Mouse (Mus musculus): ENCODE data around the gene Ankrd13c.

Gene Ankrd13c

DNA sequence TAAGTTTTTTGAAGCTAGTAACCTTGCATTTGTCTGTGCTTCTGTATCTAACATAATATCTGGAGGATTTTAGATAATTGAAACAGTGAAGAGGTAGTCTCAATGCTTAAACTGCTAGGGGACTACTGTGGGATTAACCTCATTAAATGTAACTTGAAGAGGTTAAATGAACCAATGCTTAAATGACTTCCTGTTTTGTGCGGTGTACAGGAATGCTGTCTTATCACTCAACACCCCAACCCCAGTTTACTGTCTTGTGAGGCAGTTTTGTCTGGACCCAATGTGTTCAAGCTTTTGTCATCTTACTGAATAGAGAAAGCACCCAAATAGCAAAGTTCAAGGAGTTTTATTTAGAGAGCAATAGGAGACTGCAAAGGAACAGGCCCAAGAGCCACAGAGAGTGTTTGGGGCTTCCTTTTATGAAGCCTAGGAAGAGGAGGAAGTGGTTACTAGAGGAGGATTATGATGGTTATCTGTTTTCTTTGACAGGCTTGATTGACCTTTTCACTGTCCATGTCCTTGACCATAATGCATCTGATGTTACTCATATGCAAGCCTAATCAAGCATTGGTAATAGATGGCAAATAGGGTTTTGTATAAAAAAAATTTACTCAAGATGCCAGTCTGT lies 51.8 kb downstream of the Ankrd13c start:
- DNase-seq (ENCODE audit: low read depth, low spot score): no peak
- peaks cover 8% of the 10 kb centered on the region; the same call in 1 of the 2 replicates for H3K36me3 ChIP-seq (ENCODE audit: control insufficient read depth, insufficient read depth, low read length, poor library complexity, severe bottlenecking)
- H3K27me3 ChIP-seq (ENCODE audit: control insufficient read depth, insufficient read depth, low read length, poor library complexity, severe bottlenecking): no peaks in the 10 kb centered on the region

DNA sequence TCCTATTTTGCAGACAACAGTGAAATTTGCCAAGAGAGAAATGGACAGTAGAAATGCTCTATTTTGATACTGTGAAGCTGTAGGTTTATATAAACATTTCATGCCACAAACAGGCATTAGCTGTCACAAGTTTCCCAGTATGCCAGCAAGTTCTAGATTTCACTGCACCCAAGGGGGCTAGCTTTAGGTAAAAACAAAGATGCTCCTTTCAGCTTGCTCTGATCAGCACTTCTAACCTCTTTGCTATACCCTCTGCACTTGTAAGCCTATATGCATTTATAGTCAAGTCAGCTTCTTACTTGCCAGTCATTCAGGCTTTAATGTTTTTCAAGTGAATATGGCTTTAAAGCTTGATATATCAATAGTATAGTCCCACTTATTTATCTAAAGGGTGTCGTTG lies 61.6 kb downstream of the Ankrd13c start:
- no peaks in the 10 kb centered on the region for H3K27me3 ChIP-seq (ENCODE audit: control insufficient read depth, insufficient read depth, low read length, poor library complexity, severe bottlenecking)
- DNase-seq (ENCODE audit: low read depth, low spot score): no peak
- H3K36me3 ChIP-seq (ENCODE audit: control insufficient read depth, insufficient read depth, low read length, poor library complexity, severe bottlenecking): peaks cover 9% of the 10 kb centered on the region

DNA sequence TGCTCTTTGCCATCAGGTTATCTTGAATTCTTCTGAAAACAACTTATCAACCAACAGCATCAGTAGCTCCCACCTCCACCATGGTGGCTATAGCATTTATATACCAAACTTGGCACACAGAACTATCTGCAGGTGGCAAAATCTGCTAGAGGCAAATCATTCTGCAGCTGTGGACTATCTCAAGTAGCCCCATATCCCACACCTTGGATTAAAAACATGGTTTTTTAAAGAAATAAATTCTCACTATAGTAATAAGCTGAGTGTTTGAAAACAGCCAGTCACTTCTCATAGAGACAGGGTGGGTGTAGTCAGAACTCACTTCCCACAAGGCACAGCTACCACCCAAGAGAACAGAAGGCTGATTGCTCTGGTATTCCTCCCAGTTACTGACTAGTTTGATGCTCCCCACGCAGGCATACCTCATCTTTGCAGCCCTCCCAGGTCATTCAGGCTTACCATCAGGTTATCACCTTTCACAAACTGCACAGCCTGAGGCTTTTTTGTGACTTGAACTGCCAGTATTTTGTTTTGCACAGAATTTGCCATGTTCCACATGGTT lies 62.8 kb downstream of the Ankrd13c start:
- H3K36me3 ChIP-seq (ENCODE audit: control insufficient read depth, insufficient read depth, low read length, poor library complexity, severe bottlenecking): peaks cover 11% of the 10 kb centered on the region
- no peak for DNase-seq (ENCODE audit: low read depth, low spot score)
- H3K27me3 ChIP-seq (ENCODE audit: control insufficient read depth, insufficient read depth, low read length, poor library complexity, severe bottlenecking): no peaks in the 10 kb centered on the region

DNA sequence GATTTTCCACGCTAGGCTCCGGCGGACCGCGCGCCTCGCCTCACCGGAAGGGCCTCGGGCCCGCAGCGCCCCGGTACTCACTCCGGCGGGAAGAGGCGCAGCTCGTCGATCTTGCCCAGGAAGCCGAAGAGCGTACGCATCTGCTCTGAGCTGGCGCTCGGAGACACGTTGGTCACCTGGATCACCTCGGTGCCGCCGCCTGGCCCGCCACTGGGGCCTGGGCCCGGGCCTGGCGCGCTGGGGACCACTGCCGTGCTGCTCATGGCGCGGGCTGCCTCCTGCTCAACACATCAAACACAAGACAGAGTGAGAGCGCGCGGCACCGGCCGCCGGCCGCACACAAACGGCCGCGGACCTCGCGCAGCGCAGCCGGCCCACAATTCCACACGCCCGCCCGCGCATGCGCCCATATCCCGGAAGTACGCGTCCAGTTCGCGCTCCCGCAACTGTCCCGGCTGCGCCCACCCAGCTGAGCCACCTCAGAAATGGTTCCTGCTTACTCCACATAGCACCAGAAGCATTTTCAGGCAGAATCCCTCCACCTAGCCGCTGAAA lies 84.4 kb downstream of the Ankrd13c start:
- Histone ChIP-seq H3K36me3 (ENCODE audit: control insufficient read depth, insufficient read depth, low read length, poor library complexity, severe bottlenecking) (peaks cover 3% of the 10 kb centered on the region; the same call in 1 of the 2 replicates), H3K27me3 (ENCODE audit: control insufficient read depth, insufficient read depth, low read length, poor library complexity, severe bottlenecking) (no peaks in the 10 kb centered on the region)
- DNase-seq (ENCODE audit: low read depth, low spot score): peak; percentile 94

DNA sequence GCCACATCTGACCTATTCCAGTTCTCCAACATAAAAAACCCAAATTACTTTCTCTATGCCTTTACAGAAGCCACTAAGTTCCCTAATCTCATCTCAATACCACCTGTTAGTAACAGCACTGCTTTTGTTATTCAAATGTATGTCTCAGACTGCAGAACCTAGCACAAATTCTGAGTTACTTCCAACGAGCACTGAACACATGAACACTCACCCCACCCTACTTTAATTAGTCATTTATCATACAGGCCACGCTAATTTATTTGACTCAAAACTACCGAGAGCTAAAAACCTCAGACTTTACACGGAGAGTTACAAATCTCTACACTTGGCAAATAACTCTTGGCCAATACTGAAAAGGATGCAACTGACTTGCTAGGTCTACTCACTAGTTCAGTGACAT lies 85.1 kb downstream of the Ankrd13c start:
- peak; percentile 32 for DNase-seq (ENCODE audit: low read depth, low spot score)

DNA sequence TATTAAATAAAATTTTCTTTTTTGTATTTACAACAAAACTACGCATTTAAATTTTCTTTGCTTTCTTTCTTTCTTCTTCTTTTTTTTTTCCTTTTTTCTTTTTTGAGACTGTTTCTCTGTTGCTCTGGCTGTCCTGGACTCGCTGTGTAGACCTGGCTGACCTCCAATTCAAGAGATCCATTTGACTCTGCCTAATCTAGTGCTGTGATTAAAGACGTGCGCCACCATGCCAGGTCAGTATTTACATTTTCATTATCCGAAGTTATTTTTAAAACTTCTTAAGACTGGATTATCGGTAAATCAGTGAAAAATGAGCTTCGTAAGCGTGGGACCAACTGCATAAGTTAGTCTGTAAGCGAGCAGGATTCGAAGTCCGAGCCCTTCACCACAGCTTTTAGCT lies 88.8 kb downstream of the Ankrd13c start:
- DNase-seq (ENCODE audit: low read depth, low spot score): no peak
- Histone ChIP-seq H3K36me3 (ENCODE audit: control insufficient read depth, insufficient read depth, low read length, poor library complexity, severe bottlenecking) (no peaks in the 10 kb centered on the region), H3K27me3 (ENCODE audit: control insufficient read depth, insufficient read depth, low read length, poor library complexity, severe bottlenecking) (no peaks in the 10 kb centered on the region; the same call in 1 of the 2 replicates)

More for the DNA sequence above, 85.1 kb downstream of the Ankrd13c start:
- H3K27me3 ChIP-seq (ENCODE audit: control insufficient read depth, insufficient read depth, low read length, poor library complexity, severe bottlenecking): no peaks in the 10 kb centered on the region
- H3K36me3 ChIP-seq (ENCODE audit: control insufficient read depth, insufficient read depth, low read length, poor library complexity, severe bottlenecking): no peaks in the 10 kb centered on the region

DNA sequence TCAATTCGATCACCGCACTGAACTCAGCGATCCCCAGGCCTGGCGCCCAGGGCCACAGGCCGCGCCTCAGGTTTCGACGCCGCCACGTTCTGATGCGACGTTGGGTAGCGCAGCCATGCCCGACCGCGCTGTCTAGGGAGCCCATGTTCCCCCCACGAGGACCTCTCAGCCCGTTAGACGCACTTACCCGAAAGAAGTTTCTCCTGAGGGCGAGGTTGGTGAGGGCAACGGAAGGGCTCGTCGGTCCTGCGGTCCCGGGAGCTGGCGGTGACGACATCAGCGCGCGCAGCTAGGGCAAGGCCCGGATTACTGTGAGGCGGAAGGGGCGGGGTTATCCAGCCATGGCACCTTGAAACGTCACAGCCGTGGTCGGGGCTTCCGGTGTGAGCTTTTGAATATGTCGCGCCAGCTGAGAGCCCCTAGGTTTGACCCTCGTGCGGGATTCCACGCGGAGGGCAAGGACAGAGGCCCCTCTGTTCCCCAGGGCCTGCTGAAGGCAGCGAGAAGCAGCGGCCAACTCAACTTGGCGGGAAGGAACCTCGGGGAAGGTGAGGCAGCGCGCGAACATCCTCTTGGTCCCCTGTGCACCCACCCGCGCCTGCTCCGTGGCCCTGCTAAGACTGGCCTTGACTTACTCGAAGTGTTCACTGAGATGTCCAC lies 89.4 kb downstream of the Ankrd13c start, which contains the start of the genes Srsf11 and Lrrc40:
Gene Srsf11, minus strand, starts transcription at position 311 of the 660 bp plus-strand sequence.
Gene Lrrc40, plus strand, starts transcription at position 334 of the 660 bp plus-strand sequence.
- DNase-seq (ENCODE audit: low read depth, low spot score): peak; percentile 97
- Histone ChIP-seq H3K27me3 (ENCODE audit: control insufficient read depth, insufficient read depth, low read length, poor library complexity, severe bottlenecking) (no peaks in the 10 kb centered on the region; the same call in 1 of the 2 replicates), H3K36me3 (ENCODE audit: control insufficient read depth, insufficient read depth, low read length, poor library complexity, severe bottlenecking) (no peaks in the 10 kb centered on the region)

DNA sequence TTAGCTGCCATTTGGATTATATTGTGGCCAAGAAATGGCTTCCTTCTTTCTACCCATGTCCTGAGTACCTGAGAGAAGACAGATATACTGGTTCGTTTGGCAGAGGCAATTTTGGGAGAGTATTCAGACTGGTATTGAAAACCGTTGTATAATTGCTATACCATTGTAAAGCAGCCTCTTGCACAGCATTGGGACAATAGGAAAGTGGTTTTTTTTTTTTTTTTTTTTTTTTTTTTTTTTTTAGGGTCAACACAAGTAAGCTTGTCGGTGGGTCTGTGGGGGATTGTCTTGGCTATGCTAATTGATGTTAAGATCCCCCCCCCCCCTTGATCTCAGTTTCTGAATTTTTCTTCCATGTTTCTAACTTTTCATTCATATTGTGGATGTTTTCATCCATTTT lies 91.1 kb downstream of the Ankrd13c start:
- no peaks in the 10 kb centered on the region; the same call in 1 of the 2 replicates for H3K27me3 ChIP-seq (ENCODE audit: control insufficient read depth, insufficient read depth, low read length, poor library complexity, severe bottlenecking)
- no peak for DNase-seq (ENCODE audit: low read depth, low spot score)
- H3K36me3 ChIP-seq (ENCODE audit: control insufficient read depth, insufficient read depth, low read length, poor library complexity, severe bottlenecking): no peaks in the 10 kb centered on the region

DNA sequence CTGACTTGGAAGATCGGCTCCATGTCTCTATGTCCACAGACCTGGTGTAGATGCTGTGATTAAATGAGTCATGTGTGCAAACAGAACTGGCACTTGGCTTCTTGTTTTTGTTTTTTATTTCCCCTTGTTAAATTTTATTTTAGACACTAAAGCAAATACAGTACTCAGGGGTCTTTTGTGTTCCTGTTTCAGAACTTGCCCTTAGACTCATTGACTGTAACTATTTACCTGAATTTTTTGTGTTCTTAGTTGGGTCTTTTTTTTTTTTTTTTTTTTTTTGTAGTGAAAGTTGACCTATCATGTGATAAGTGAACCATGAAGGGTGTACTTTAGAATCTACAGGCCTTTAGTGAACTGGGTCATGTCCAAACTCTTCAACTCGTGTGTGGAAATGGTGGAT lies 93.7 kb downstream of the Ankrd13c start:
- no peaks in the 10 kb centered on the region for H3K36me3 ChIP-seq (ENCODE audit: control insufficient read depth, insufficient read depth, low read length, poor library complexity, severe bottlenecking)

DNA sequence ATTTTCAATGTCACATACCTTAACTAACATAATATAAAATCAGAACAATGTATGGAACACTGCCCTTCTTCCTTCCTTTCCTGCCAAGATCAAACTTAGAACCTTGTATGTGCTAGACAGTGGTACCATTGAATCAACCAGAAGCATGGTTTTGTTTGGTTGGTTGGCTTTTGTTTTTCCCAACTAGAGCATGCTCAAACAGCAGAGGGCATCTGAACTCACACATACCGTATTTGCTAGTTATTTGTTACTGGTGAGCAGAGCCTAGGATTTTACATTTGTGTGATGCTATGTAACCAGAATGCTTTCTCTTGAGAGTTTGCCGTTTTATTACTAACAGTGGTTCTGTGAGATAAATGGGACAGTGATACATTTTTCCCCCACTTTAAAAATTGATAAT lies 102.5 kb downstream of the Ankrd13c start:
- no peaks in the 10 kb centered on the region for H3K27me3 ChIP-seq (ENCODE audit: control insufficient read depth, insufficient read depth, low read length, poor library complexity, severe bottlenecking)

More for the DNA sequence above, 93.7 kb downstream of the Ankrd13c start:
- no peak for DNase-seq (ENCODE audit: low read depth, low spot score)
- H3K27me3 ChIP-seq (ENCODE audit: control insufficient read depth, insufficient read depth, low read length, poor library complexity, severe bottlenecking): no peaks in the 10 kb centered on the region; the same call in 1 of the 2 replicates

More for the DNA sequence above, 102.5 kb downstream of the Ankrd13c start:
- DNase-seq (ENCODE audit: low read depth, low spot score): no peak
- H3K36me3 ChIP-seq (ENCODE audit: control insufficient read depth, insufficient read depth, low read length, poor library complexity, severe bottlenecking): peaks cover 2% of the 10 kb centered on the region
